Mouse (Mus musculus): ENCODE results near the gene E330009J07Rik.

- no peak for TF ChIP-seq GATA1 (IDR thresholded peaks at IDR 0.05; ENCODE audit: borderline replicate concordance, low read length)
- no peak for TF ChIP-seq FLI1 (IDR thresholded peaks at IDR 0.05; ENCODE audit: low read length)
Measured at GRCm38 (mm10) chr6:40479705-40480104, 43.8 kb upstream of the E330009J07Rik start.

All from megakaryocyte, embryonic 14.5 days (primary cell).